Mouse (Mus musculus): ENCODE measurements around the gene Fth1. TPM values are rescaled to one million over a fixed set of nuclear protein-coding genes. Genes with fewer than 3 reads are reported as not detected.
"Not testable (repeated sequence)": the region's sequence is repeated elsewhere in the genome, so short reads cannot be mapped to it uniquely, and the experiment has no call there.

Fth1 gene
- 1,000 to 10,000 TPM; 2,852 to 3,273 TPM for total RNA-seq (2021)
- long read RNA-seq, experiment 1, transcript Fth1-201 (4 exons, 929 nt): major isoform, 3,504 of 3,597 reads
- long read RNA-seq, experiment 1, transcript Fth1-208 (3 exons, 2,062 nt): minor isoform, 10 of 3,597 reads
- long read RNA-seq, experiment 1, partial matches to known transcripts: 32 of 3,597 reads
- long read RNA-seq, experiment 1, other reads (novel, unspliced or antisense): 51 of 3,597 reads
- long read RNA-seq, experiment 2, transcript Fth1-201 (4 exons, 929 nt): major isoform, 2,070 of 2,119 reads
- long read RNA-seq, experiment 2, partial matches to known transcripts: 8 of 2,119 reads
- long read RNA-seq, experiment 2, other reads (novel, unspliced or antisense): 33 of 2,119 reads

GRCm38 (mm10) chr19:9980258-9980657, at the start of gene Fth1:
Gene Fth1 (plus strand): TSS chr19:9980598.
- DNase-seq: no peak

GRCm38 (mm10) chr19:9931167-9931607, 49.2 kb upstream of the Fth1 start:
- DNase-seq: not testable (repeated sequence)

GRCm38 (mm10) chr19:9933908-9934307, 46.5 kb upstream of the Fth1 start:
- no peak for DNase-seq

GRCm38 (mm10) chr19:9936579-9936978, 43.8 kb upstream of the Fth1 start:
- no peak for DNase-seq

- DNase-seq: no peak
Observed at GRCm38 (mm10) chr19:9937428-9937827, 43.0 kb upstream of the Fth1 start.

GRCm38 (mm10) chr19:9938156-9938823, 42.1 kb upstream of the Fth1 start:
- DNase-seq: no peak

GRCm38 (mm10) chr19:9938824-9939303, 41.5 kb upstream of the Fth1 start:
- peak; percentile 86 to 88 for DNase-seq

- no peak for DNase-seq
Observed at GRCm38 (mm10) chr19:9939841-9940240, 40.6 kb upstream of the Fth1 start.

GRCm38 (mm10) chr19:9940903-9941302, 39.5 kb upstream of the Fth1 start:
- DNase-seq: no peak

- no peak for DNase-seq
Observed at GRCm38 (mm10) chr19:9941809-9942208, 38.6 kb upstream of the Fth1 start.

- peak in 1 of 2 experiments; percentile 28 for DNase-seq
Observed at GRCm38 (mm10) chr19:9942539-9943533, 37.6 kb upstream of the Fth1 start.

- peak; percentile 31 to 44 for DNase-seq
Observed at GRCm38 (mm10) chr19:9945800-9946564, 34.4 kb upstream of the Fth1 start.

GRCm38 (mm10) chr19:9946986-9947385, 33.4 kb upstream of the Fth1 start:
- DNase-seq: peak; percentile 25 to 53

- no peak for DNase-seq
Observed at GRCm38 (mm10) chr19:9952390-9952789, 28.0 kb upstream of the Fth1 start.

- no peak for DNase-seq
Observed at GRCm38 (mm10) chr19:9952912-9953311, 27.5 kb upstream of the Fth1 start.

GRCm38 (mm10) chr19:9954055-9954810, 26.2 kb upstream of the Fth1 start:
- DNase-seq: peak; percentile 88 to 89

- peak; percentile 44 to 55 for DNase-seq
Observed at GRCm38 (mm10) chr19:9954811-9955202, 25.6 kb upstream of the Fth1 start.

GRCm38 (mm10) chr19:9955438-9955837, 25.0 kb upstream of the Fth1 start:
- DNase-seq: no peak

- DNase-seq: no peak
Observed at GRCm38 (mm10) chr19:9956624-9957388, 23.6 kb upstream of the Fth1 start.

- no peak for DNase-seq
Observed at GRCm38 (mm10) chr19:9957965-9958364, 22.4 kb upstream of the Fth1 start.
